Mouse (Mus musculus) cerebellum, adult 2 months (tissue): ENCODE data around the gene Lrp11.

Experiments
- CTCF ChIP-seq: fragments of 200-500 bp; IDR thresholded peaks from 2 replicates; pipeline ENCODE4 v1.5.1; 2011; ENCODE audit warnings: low read depth, mild to moderate bottlenecking, control low read depth, low read length, moderate library complexity, borderline replicate concordance; ENCODE audit not compliant: insufficient read depth
- POLR2A ChIP-seq: fragments of 200-500 bp; IDR thresholded peaks from 2 replicates; pipeline ENCODE4 v1.6.1; 2011; ENCODE audit warnings: low read length, control low read depth, borderline replicate concordance; ENCODE audit not compliant: insufficient read depth

GRCm38 (mm10) chr10:7598177-7598576 lies 8.6 kb downstream of the Lrp11 start:
- no peak for TF ChIP-seq CTCF
- TF ChIP-seq POLR2A = no peak
